Comparison of ENCODE assay signal across 21 mouse cellular contexts in the genomic region with DNA sequence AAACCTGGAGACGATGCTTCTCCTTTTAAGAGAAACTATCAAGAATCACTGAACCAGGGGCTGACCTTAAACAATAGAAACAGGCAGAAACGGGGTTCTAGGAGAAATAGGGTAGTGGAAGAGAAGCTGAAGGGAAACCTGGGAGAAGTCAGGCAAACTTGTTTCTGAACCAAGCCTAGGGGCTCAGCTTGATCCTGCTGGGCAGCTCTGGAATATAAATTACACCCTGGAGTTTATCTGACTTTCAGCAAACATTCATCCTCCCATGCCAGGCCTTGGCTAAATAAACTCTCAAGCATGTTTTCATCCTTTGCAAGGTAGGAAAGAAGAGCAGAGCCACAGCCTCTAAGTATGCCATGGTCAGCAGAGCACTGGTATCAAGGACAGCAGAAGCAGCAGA.
DNase-seq lines count a peak whose midpoint lies in the region; ATAC-seq and TF ChIP-seq lines count a peak whose summit lies in the region.
"Had no signal": no experiment of that assay in that cellular context is flagged by ENCODE, and none has a peak within 500 bp of the region (broad histone marks: within the 10 kb centered on the region; RNA-seq: fewer than 3 reads in every experiment).

No protein-coding gene starts in this region.

- no peaks in the 10 kb centered on the region for H3K36me3 ChIP-seq in heart, embryonic 10.5 days
- H3K36me3 ChIP-seq in midbrain, embryonic 11.5 days (ENCODE audit: control insufficient read depth, insufficient read depth, low read length): no peaks in the 10 kb centered on the region
- no peaks in the 10 kb centered on the region for H3K36me3 ChIP-seq in midbrain, postnatal 0 days (ENCODE audit: insufficient read depth, low read length)
- H3K36me3 ChIP-seq: embryonic facial prominence, embryonic 10.5 days; embryonic facial prominence, embryonic 12.5 days; forebrain, embryonic 15.5 days; G1E had no signal

- H3K4me1 ChIP-seq in heart, embryonic 10.5 days: peaks cover 5% of the 10 kb centered on the region; the same call in 1 of the 2 replicates
- H3K4me1 ChIP-seq in midbrain, embryonic 11.5 days (ENCODE audit: control insufficient read depth, insufficient read depth, low read length): no peaks in the 10 kb centered on the region
- H3K4me1 ChIP-seq in midbrain, postnatal 0 days (ENCODE audit: insufficient read depth, low read length): no peaks in the 10 kb centered on the region
- H3K4me1 ChIP-seq: embryonic facial prominence, embryonic 10.5 days; forebrain, embryonic 13.5 days; forebrain, embryonic 15.5 days had no signal

- no peak for TF ChIP-seq CTCF in midbrain, postnatal 0 days (IDR thresholded peaks at IDR 0.05)

- H3K9me3 ChIP-seq in heart, embryonic 10.5 days: no peaks in the 10 kb centered on the region
- H3K9me3 ChIP-seq in midbrain, embryonic 11.5 days (ENCODE audit: control insufficient read depth, low read length): no peaks in the 10 kb centered on the region
- H3K9me3 ChIP-seq in midbrain, postnatal 0 days (ENCODE audit: low read length): no peaks in the 10 kb centered on the region
- H3K9me3 ChIP-seq: embryonic facial prominence, embryonic 10.5 days; embryonic facial prominence, embryonic 12.5 days; forebrain, embryonic 13.5 days; forebrain, embryonic 15.5 days had no signal

- no peak overlapping the region for H3K4me2 ChIP-seq in midbrain, embryonic 11.5 days
- H3K4me2 ChIP-seq in midbrain, postnatal 0 days (ENCODE audit: low read depth, low read length, poor library complexity, severe bottlenecking): no peak overlapping the region
- H3K4me2 ChIP-seq: embryonic facial prominence, embryonic 12.5 days; forebrain, embryonic 13.5 days; forebrain, embryonic 15.5 days had no signal

- H3K9ac ChIP-seq in midbrain, embryonic 11.5 days (ENCODE audit: low read length): no peak overlapping the region
- no peak overlapping the region for H3K9ac ChIP-seq in midbrain, postnatal 0 days (replicated peaks; ENCODE audit: low read length, poor library complexity, severe bottlenecking)
- H3K9ac ChIP-seq: embryonic facial prominence, embryonic 12.5 days; forebrain, embryonic 13.5 days; forebrain, embryonic 15.5 days had no signal

- H3K27ac ChIP-seq in heart, embryonic 10.5 days: no peak overlapping the region
- H3K27ac ChIP-seq in midbrain, embryonic 11.5 days (ENCODE audit: low read depth, low read length): no peak overlapping the region
- H3K27ac ChIP-seq in midbrain, postnatal 0 days (ENCODE audit: low read depth, low read length): no peak overlapping the region
- H3K27ac ChIP-seq: embryonic facial prominence, embryonic 10.5 days; embryonic facial prominence, embryonic 12.5 days; forebrain, embryonic 13.5 days; forebrain, embryonic 15.5 days had no signal

- no peak overlapping the region for H3K4me3 ChIP-seq in heart, embryonic 10.5 days
- no peak overlapping the region for H3K4me3 ChIP-seq in midbrain, embryonic 11.5 days (ENCODE audit: low read depth, low read length)
- no peak overlapping the region for H3K4me3 ChIP-seq in midbrain, postnatal 0 days (ENCODE audit: low read depth, low read length)
- H3K4me3 ChIP-seq: embryonic facial prominence, embryonic 10.5 days; embryonic facial prominence, embryonic 12.5 days; forebrain, embryonic 13.5 days; forebrain, embryonic 15.5 days had no signal

- no peak for ATAC-seq in midbrain, embryonic 11.5 days (ENCODE audit: low FRiP score)
- ATAC-seq in midbrain, postnatal 0 days (ENCODE audit: low FRiP score): no peak
- ATAC-seq: activated CD4-positive, CD25-positive, alpha-beta regulatory T cell, adult 4 months; CD4-positive, CD25-positive, alpha-beta regulatory T cell, adult 4 months; forebrain, embryonic 13.5 days; forebrain, embryonic 15.5 days; Patski had no signal

- WGBS in heart, embryonic 10.5 days: 49% methylated on average over 2 of the region's 2 CpGs
- 62% methylated on average over 2 of the region's 2 CpGs for WGBS in midbrain, embryonic 11.5 days
- WGBS in midbrain, postnatal 0 days: 49% methylated on average over 2 of the region's 2 CpGs

- peak; percentile 64 for DNase-seq in heart, adult 11 months
- DNase-seq in heart, embryonic 10.5 days (ENCODE audit: low spot score): no peak
- DNase-seq in midbrain, embryonic 11.5 days (ENCODE audit: low spot score, missing footprints): peak; percentile 59
- DNase-seq in midbrain, postnatal 0 days (ENCODE audit: low spot score): no peak
- DNase-seq in yolk sac, embryonic 10.5 days (ENCODE audit: low spot score): peak; percentile 3
- DNase-seq: adrenal gland, adult 8-10 months; adrenal gland, postnatal 14 days; adrenal gland, postnatal 36 days; B cell, adult 2 months; cerebellum, adult 11-12 months; cerebellum, adult 2 months; cerebellum, adult 9-10 months; cerebellum, postnatal 25 days had no signal

- H3K27me3 ChIP-seq in heart, embryonic 10.5 days (ENCODE audit: insufficient read depth, poor library complexity, severe bottlenecking): no peaks in the 10 kb centered on the region
- no peaks in the 10 kb centered on the region for H3K27me3 ChIP-seq in midbrain, embryonic 11.5 days (ENCODE audit: control insufficient read depth, insufficient read depth, low read length)
- H3K27me3 ChIP-seq in midbrain, postnatal 0 days (ENCODE audit: insufficient read depth, low read length): no peaks in the 10 kb centered on the region
- H3K27me3 ChIP-seq: embryonic facial prominence, embryonic 12.5 days; forebrain, embryonic 13.5 days; forebrain, embryonic 15.5 days; Patski had no signal

Comparison
In these comparisons a context has a peak if more than half of its experiments do, and no peak if none do; other contexts are left out.
1. DNase-seq: peak in heart, adult 11 months (single experiment), midbrain, embryonic 11.5 days (single experiment) and yolk sac, embryonic 10.5 days (single experiment); none in heart, embryonic 10.5 days (single experiment) and midbrain, postnatal 0 days (single experiment).